Mouse (Mus musculus) neural tube, embryonic 11.5 days (tissue): ENCODE results near the gene Msantd3. TPM values are rescaled to one million over a fixed set of nuclear protein-coding genes. Genes with fewer than 3 reads are reported as not detected.

Experiments
- ATAC-seq: fragments of 200-750 bp; cut with Nextera tagmentation; 2 replicates; pipeline ENCODE4 v1.8.0; 2017; ENCODE audit warnings: moderate number of reproducible peaks, mild to moderate bottlenecking, moderate TSS enrichment, moderate library complexity; ENCODE audit not compliant: insufficient read depth, low FRiP score, low TSS enrichment
- DNase-seq: peaks from one replicate; pipeline ENCODE4 v3.0.0-alpha.2; 2015; ENCODE audit warnings: low spot score
- H3K27ac ChIP-seq: fragments of 300-500 bp; sonication (generic); 2 replicates; pipeline ENCODE4 v1.5.1; 2014; ENCODE audit warnings: low read depth, mild to moderate bottlenecking, low read length
- H3K27me3 ChIP-seq: fragments of 300-500 bp; sonication (generic); 2 replicates; pipeline ENCODE4 v1.6.1; 2014; ENCODE audit warnings: mild to moderate bottlenecking, low read length, mixed read lengths; ENCODE audit not compliant: control insufficient read depth, insufficient read depth
- H3K36me3 ChIP-seq: fragments of 300-500 bp; sonication (generic); 2 replicates; pipeline ENCODE4 v1.6.1; 2014; ENCODE audit warnings: mild to moderate bottlenecking, low read length, moderate library complexity, mixed read lengths; ENCODE audit not compliant: control insufficient read depth, insufficient read depth
- H3K4me1 ChIP-seq: fragments of 300-500 bp; sonication (generic); 2 replicates; pipeline ENCODE4 v1.6.1; 2014; ENCODE audit warnings: low read length, mixed read lengths; ENCODE audit not compliant: control insufficient read depth, insufficient read depth
- H3K4me2 ChIP-seq: fragments of 300-500 bp; sonication (generic); 2 replicates; pipeline ENCODE4 v1.6.1; 2014; ENCODE audit warnings: low read depth, mild to moderate bottlenecking, moderate library complexity
- H3K4me3 ChIP-seq: fragments of 300-500 bp; sonication (generic); 2 replicates; pipeline ENCODE4 v1.5.1; 2014; ENCODE audit warnings: low read depth, low read length
- H3K9ac ChIP-seq: fragments of 300-500 bp; sonication (generic); 2 replicates; pipeline ENCODE4 v1.6.1; 2014; ENCODE audit warnings: mild to moderate bottlenecking, low read length
- H3K9me3 ChIP-seq: fragments of 300-500 bp; sonication (generic); 2 replicates; pipeline ENCODE4 v1.6.1; 2016; ENCODE audit warnings: low read length; ENCODE audit not compliant: control insufficient read depth
- WGBS: fragments of 180-500 bp; shearing (Covaris S2); extraction: QIAGEN DNeasy Blood & Tissue Kit; methylation state at CpG from one replicate; pipeline ENCODE4 v1.1.7; 2014; 5-methylcytosine and 5-hydroxymethylcytosine counted together
- polyA plus RNA-seq: library from polyadenylated mRNA; unstranded; fragments of >200 nt; fragmentation: Nextera tagmentation; extraction: Ambion mirVana; gene quantifications from 2 replicates; pipeline ENCODE4 v1.2.1, GENCODE M21; 2014

Gene Msantd3
- polyA plus RNA-seq, 1 experiment from 2014 or later = 68.3 TPM

- WGBS = 54% methylated on average over 6 of the region's 6 CpGs
- H3K27ac ChIP-seq = no peak overlapping the region
- H3K4me3 ChIP-seq = no peak overlapping the region
- no peak overlapping the region for H3K9ac ChIP-seq
- H3K27me3 ChIP-seq = no peaks in the 10 kb centered on the region
- peaks cover 45% of the 10 kb centered on the region for H3K4me1 ChIP-seq
- no peak for ATAC-seq
- DNase-seq = no peak
- H3K4me2 ChIP-seq = no peak overlapping the region
- H3K9me3 ChIP-seq = no peaks in the 10 kb centered on the region
- H3K36me3 ChIP-seq = 0 out of 2 replicates have a peak, but pooled peaks cover 2% of the 10 kb centered on the region
Measured at GRCm38 (mm10) chr4:48548393-48549045, 8.8 kb downstream of the Msantd3 start.

- no peak overlapping the region for H3K4me3 ChIP-seq
- H3K27me3 ChIP-seq = no peaks in the 10 kb centered on the region
- peaks cover 34% of the 10 kb centered on the region for H3K4me1 ChIP-seq
- H3K4me2 ChIP-seq = no peak overlapping the region
- no peaks in the 10 kb centered on the region for H3K9me3 ChIP-seq
- no peak overlapping the region for H3K9ac ChIP-seq
- H3K36me3 ChIP-seq = 0 out of 2 replicates have a peak, but pooled peaks cover 2% of the 10 kb centered on the region
- ATAC-seq = no peak
- WGBS = 83% methylated on average over 5 of the region's 5 CpGs
- no peak for DNase-seq
- H3K27ac ChIP-seq = no peak overlapping the region
Measured at GRCm38 (mm10) chr4:48549661-48550060, 9.9 kb downstream of the Msantd3 start.

GRCm38 (mm10) chr4:48552486-48553064 lies 12.8 kb downstream of the Msantd3 start:
- no peak overlapping the region for H3K4me3 ChIP-seq
- no peak for DNase-seq
- H3K36me3 ChIP-seq = peaks cover 2% of the 10 kb centered on the region; the same call in 1 of the 2 replicates

DNA sequence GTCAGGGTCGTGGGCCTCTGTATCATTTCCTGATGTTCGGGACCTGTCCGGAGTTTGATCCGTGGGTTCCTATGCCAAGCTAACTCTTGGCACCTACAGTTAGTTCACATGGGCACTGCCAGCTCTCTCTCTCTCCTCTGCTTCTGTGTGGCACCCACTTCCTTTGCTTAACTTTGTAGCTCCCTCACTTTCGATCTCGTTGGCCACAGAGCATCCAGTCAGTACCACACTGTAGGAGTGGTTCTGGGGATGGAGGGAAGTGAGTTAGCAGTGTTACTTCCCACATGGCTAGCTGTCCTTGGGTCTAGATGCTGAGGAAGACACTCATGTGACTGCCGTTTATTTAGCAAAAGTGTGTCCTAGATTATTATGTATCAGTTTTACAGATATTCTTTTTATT lies 14.4 kb downstream of the Msantd3 start:
- no peak for DNase-seq
- H3K4me3 ChIP-seq = no peak overlapping the region
- H3K9me3 ChIP-seq = no peaks in the 10 kb centered on the region
- ATAC-seq = no peak
- peaks cover 5% of the 10 kb centered on the region for H3K36me3 ChIP-seq
- H3K27ac ChIP-seq = no peak overlapping the region
- H3K27me3 ChIP-seq = no peaks in the 10 kb centered on the region
- 93% methylated on average over 7 of the region's 7 CpGs for whole genome bisulfite sequencing
- no peak overlapping the region for H3K9ac ChIP-seq
- no peaks in the 10 kb centered on the region for H3K4me1 ChIP-seq
- no peak overlapping the region for H3K4me2 ChIP-seq

More at GRCm38 (mm10) chr4:48552486-48553064, 12.8 kb downstream of the Msantd3 start:
- ATAC-seq = no peak
- H3K27me3 ChIP-seq = no peaks in the 10 kb centered on the region
- H3K9ac ChIP-seq = no peak overlapping the region
- H3K27ac ChIP-seq = no peak overlapping the region
- H3K4me2 ChIP-seq = no peak overlapping the region
- WGBS = 97% methylated on average over 27 of the region's 27 CpGs
- no peaks in the 10 kb centered on the region for H3K9me3 ChIP-seq
- peaks cover 8% of the 10 kb centered on the region for H3K4me1 ChIP-seq

DNA sequence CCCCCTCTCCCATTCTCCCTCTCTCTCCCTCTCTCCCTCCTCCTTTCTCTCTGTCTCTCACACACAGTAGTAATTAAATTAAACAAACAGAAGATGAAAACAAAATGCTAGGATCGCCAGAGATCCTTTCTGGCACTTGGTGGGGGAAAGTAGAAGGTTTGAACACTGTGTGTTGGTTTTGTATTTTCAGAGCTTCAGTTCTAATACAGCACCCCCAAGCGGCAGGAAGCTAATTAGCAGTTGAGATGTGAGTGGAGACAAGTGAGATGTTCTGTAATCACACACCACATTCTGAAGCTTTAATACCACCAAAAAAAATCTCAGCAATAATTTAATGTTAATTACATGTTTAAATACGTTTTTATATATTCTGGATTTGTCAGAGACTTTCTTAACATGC lies 16.0 kb downstream of the Msantd3 start:
- ATAC-seq (no peak), DNase-seq (peak; percentile 49)
- Histone ChIP-seq H3K27me3 (no peaks in the 10 kb centered on the region), H3K4me1 (no peaks in the 10 kb centered on the region), H3K4me3 (no peak overlapping the region), H3K9me3 (no peaks in the 10 kb centered on the region), H3K9ac (no peak overlapping the region), H3K4me2 (no peak overlapping the region), H3K27ac (no peak overlapping the region), H3K36me3 (peaks cover 5% of the 10 kb centered on the region)
- 36% methylated on average over 3 of the region's 3 CpGs for WGBS

- H3K4me2 ChIP-seq = no peak overlapping the region
- H3K4me3 ChIP-seq = no peak overlapping the region
- no peaks in the 10 kb centered on the region for H3K4me1 ChIP-seq
- no peak overlapping the region for H3K27ac ChIP-seq
- no peak overlapping the region for H3K9ac ChIP-seq
- no peaks in the 10 kb centered on the region for H3K27me3 ChIP-seq
- ATAC-seq (no peak), DNase-seq (no peak)
- 93% methylated on average over 14 of the region's 14 CpGs for WGBS
- H3K36me3 ChIP-seq = peaks cover 7% of the 10 kb centered on the region
- H3K9me3 ChIP-seq = no peaks in the 10 kb centered on the region
Measured at GRCm38 (mm10) chr4:48559652-48560051, 19.9 kb downstream of the Msantd3 start.

DNA sequence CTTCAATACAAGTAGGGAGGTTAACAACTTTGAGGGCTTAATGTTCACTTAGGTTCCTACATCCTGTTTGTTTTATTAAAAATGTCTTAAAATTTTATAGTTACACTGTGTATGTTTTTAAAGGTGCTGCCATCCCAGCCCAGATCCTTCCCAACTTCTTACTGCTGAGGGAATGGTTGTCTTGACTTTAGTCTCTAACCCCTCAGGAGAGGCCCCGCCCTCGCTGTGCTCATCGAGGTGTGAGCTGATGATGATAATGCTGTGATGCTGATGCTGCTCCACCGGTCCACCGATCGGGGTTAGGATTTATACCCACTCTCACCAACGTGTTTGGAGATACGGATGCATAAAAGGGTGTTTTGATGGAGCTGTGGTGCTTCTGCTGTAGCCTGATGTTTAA lies 22.1 kb downstream of the Msantd3 start:
- Histone ChIP-seq H3K9me3 (no peaks in the 10 kb centered on the region), H3K27me3 (no peaks in the 10 kb centered on the region), H3K4me1 (no peaks in the 10 kb centered on the region), H3K4me2 (no peak overlapping the region), H3K27ac (no peak overlapping the region), H3K4me3 (no peak overlapping the region), H3K9ac (no peak overlapping the region), H3K36me3 (peaks cover 7% of the 10 kb centered on the region)
- ATAC-seq (no peak), DNase-seq (no peak)
- WGBS = 88% methylated on average over 8 of the region's 8 CpGs

- no peak overlapping the region for H3K4me2 ChIP-seq
- no peak overlapping the region for H3K9ac ChIP-seq
- no peaks in the 10 kb centered on the region for H3K27me3 ChIP-seq
- peaks cover 4% of the 10 kb centered on the region for H3K36me3 ChIP-seq
- H3K9me3 ChIP-seq = no peaks in the 10 kb centered on the region
- no peak overlapping the region for H3K4me3 ChIP-seq
- DNase-seq (no peak), ATAC-seq (no peak)
- H3K4me1 ChIP-seq = no peaks in the 10 kb centered on the region
- H3K27ac ChIP-seq = no peak overlapping the region
Measured at GRCm38 (mm10) chr4:48564962-48565361, 25.2 kb downstream of the Msantd3 start.

- no peak overlapping the region for H3K4me3 ChIP-seq
- H3K9me3 ChIP-seq = no peaks in the 10 kb centered on the region
- H3K4me1 ChIP-seq = no peaks in the 10 kb centered on the region
- H3K27ac ChIP-seq = no peak overlapping the region
- H3K4me2 ChIP-seq = no peak overlapping the region
- no peak for ATAC-seq
- no peaks in the 10 kb centered on the region for H3K27me3 ChIP-seq
- no peak for DNase-seq
- no peak overlapping the region for H3K9ac ChIP-seq
- WGBS = 93% methylated on average over 7 of the region's 7 CpGs
- H3K36me3 ChIP-seq = no peaks in the 10 kb centered on the region
Measured at GRCm38 (mm10) chr4:48576361-48576760, 36.6 kb downstream of the Msantd3 start.
